Mouse (Mus musculus): ENCODE data around the gene Eif2b3. TPM values are rescaled to one million over a fixed set of nuclear protein-coding genes. Genes with fewer than 3 reads are reported as not detected.

Eif2b3 gene
- polyA plus RNA-seq, 1 experiment from 2014 or later, result 56.4 TPM

DNA sequence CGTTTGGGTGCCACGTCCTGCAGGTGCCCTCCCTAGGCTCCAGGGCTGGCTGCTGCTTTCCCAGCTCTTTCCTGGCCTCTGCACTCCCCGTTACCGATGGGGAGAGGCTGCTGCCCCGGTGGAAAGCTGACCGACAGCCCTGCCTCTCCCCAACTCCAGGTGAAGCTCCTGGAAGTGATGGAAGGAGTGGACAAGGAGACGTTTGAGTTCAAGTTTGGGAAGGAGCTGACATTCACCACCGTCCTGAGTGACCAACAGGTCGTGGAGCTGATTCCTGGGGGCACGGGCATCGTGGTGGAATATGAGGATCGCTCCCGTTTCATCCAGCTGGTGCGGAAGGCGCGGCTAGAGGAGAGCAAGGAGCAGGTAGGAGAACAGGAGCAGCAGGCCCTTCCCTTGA is 17.2 kb upstream of the Eif2b3 start:
- 86% methylated on average over 16 of the region's 16 CpGs for WGBS
- peaks cover 17% of the 10 kb centered on the region for H3K27me3 ChIP-seq (ENCODE audit: low read depth, poor library complexity, severe bottlenecking)

DNA sequence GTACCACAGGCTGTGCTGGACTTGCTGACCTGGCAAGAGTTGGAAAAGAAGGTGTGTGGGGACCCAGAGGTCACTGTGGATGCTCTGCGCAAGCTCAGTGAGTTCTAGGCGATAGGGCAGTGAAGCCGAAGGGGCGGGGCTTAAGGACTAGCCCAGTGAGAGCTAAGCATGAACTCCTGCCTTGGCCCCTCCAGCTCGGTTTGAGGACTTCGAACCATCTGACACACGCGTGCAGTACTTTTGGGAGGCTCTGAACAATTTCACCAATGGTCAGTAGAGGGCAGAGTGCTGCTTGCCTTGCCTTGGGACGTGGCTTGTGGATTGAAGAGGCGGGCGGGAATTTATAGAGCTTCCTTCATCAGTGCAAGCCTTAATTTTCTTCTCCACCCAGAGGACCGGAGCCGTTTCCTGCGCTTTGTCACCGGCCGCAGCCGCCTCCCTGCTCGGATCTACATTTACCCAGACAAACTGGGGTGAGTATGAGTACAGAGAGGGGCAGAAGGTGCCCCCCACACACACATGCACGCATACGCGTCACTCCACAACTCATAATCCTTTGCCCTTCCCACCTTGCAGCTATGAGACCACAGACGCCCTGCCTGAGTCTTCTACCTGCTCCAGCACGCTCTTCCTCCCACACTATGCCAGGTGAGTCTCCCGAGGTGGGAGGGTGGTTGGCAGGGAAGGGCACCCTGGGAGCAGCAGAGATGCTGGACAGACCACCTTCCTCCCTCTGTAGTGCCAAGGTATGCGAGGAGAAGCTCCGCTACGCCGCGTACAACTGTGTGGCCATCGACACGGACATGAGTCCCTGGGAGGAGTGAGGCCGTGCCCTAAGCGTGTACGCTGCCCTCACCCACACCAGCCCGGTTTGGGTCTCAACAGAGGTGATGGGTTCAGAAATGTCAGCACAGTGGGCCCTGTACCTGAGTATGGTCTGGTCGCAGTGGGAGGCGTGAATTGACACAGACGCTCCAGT is 16.4 kb upstream of the Eif2b3 start:
- DNase-seq (ENCODE audit: low spot score), result peak; percentile 68
- Histone ChIP-seq H3K4me1 (peaks cover 11% of the 10 kb centered on the region), H3K27ac (replicated peaks) (0 out of 2 replicates have a peak overlapping the region, but pooled peaks have one; percentile 14), H3K9me3 (replicated peaks) (no peaks in the 10 kb centered on the region), H3K4me3 (no peak overlapping the region), H3K36me3 (peaks cover 29% of the 10 kb centered on the region), H3K27me3 (ENCODE audit: low read depth, poor library complexity, severe bottlenecking) (peaks cover 15% of the 10 kb centered on the region; the same call in 1 of the 2 replicates)
- WGBS, result 57% methylated on average over 38 of the region's 38 CpGs

More for the DNA sequence above, 17.2 kb upstream of the Eif2b3 start:
- peaks cover 11% of the 10 kb centered on the region for H3K4me1 ChIP-seq
- no peaks in the 10 kb centered on the region for H3K9me3 ChIP-seq (replicated peaks)
- peaks cover 29% of the 10 kb centered on the region for H3K36me3 ChIP-seq
- no peak overlapping the region for H3K4me3 ChIP-seq
- DNase-seq (ENCODE audit: low spot score), result no peak
- H3K27ac ChIP-seq (replicated peaks), result no peak overlapping the region

DNA sequence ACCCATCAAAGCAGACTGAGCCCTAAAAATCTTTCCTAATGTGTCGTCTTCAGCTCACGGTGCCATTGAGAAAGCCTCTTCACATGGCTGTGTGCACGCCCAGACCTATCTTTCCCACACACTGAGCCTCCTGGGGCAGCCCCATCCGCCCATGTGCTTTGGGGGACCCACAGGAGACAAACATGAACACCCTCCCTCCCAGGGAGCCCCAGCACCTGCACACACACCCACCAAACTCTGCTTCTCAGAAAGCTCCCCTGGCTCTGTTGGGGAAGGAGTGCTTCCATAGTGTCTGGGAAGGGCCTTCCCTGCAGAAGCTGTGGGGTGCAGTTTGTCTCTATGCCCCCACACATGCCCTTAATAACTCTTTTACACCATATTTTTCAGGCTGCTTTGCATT is 14.6 kb upstream of the Eif2b3 start:
- no peak for DNase-seq (ENCODE audit: low spot score)
- H3K4me1 ChIP-seq, result peaks cover 11% of the 10 kb centered on the region
- WGBS, result 88% methylated on average over 4 of the region's 4 CpGs
- no peak overlapping the region for H3K27ac ChIP-seq (replicated peaks)
- H3K27me3 ChIP-seq (ENCODE audit: low read depth, poor library complexity, severe bottlenecking), result peaks cover 15% of the 10 kb centered on the region; the same call in 1 of the 2 replicates
- no peak overlapping the region for H3K4me3 ChIP-seq
- H3K36me3 ChIP-seq, result peaks cover 15% of the 10 kb centered on the region
- H3K9me3 ChIP-seq (replicated peaks), result no peaks in the 10 kb centered on the region

DNA sequence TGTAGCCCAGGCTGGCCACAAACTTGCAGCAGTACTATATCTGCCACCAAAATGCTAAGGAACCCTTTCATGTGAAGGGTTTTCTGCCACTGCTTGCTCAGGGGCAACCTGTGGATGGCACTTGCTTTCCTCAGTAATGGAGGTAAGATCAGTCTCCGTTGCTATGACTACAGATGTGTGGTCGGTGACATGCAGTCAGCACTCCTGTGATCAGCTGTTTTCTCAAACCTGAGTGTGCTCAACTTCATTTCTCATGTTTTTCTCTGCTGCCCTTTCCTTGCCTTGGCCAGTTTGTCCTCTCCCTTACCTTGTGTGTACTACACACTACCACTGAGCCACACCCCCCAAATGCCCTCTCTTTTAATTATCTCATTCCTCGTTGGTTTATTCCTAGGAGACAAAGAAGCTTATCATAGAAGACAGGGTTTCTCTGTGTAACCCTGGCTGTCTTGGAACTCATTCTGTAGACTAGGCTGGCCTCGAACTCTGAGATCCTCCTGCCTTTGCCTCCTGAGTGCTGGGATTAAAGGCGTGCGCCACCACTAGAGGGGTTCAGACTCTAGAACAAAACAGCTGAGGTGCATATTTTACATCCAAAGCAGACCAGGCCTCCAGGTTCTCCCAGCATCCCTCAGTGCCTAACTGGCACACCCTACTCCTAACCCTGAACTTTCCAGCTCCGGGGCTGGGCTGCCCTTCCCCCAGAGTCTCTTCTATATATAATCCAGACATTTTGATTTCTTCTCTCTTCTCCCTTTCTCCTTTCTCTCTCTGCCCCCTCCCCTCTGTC is 13.4 kb upstream of the Eif2b3 start:
- peaks cover 11% of the 10 kb centered on the region for H3K4me1 ChIP-seq
- peaks cover 15% of the 10 kb centered on the region; the same call in 1 of the 2 replicates for H3K27me3 ChIP-seq (ENCODE audit: low read depth, poor library complexity, severe bottlenecking)
- no peaks in the 10 kb centered on the region for H3K9me3 ChIP-seq (replicated peaks)
- H3K27ac ChIP-seq (replicated peaks), result no peak overlapping the region
- no peak for DNase-seq (ENCODE audit: low spot score)
- WGBS, result 77% methylated on average over 7 of the region's 7 CpGs
- peaks cover 7% of the 10 kb centered on the region for H3K36me3 ChIP-seq
- no peak overlapping the region for H3K4me3 ChIP-seq

DNA sequence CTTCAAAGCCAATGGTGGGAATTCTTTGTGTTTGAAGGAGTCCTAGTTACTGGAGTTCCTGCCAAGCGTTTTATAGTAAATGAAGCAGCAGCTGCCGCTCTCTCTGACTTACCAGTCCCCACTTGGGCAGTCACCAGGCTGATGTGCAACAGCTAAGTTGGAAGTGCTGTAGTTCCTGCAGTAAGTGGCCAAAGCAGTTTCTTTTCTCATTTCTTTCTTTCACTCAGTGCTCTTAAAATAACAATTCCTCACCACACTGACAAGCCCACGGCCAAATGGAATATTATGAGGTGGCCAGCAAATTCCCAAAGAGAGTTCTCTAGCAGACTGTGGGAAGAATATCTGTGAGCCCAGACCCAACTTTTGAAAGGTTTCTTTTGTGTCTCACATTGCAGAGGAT is 12.1 kb upstream of the Eif2b3 start:
- DNase-seq (ENCODE audit: low spot score), result no peak
- 76% methylated on average over 3 of the region's 3 CpGs for WGBS
- no peak overlapping the region for H3K27ac ChIP-seq (replicated peaks)
- H3K27me3 ChIP-seq (ENCODE audit: low read depth, poor library complexity, severe bottlenecking), result peaks cover 11% of the 10 kb centered on the region; the same call in 1 of the 2 replicates
- no peaks in the 10 kb centered on the region for H3K9me3 ChIP-seq (replicated peaks)
- H3K36me3 ChIP-seq, result peaks cover 7% of the 10 kb centered on the region
- peaks cover 10% of the 10 kb centered on the region for H3K4me1 ChIP-seq
- no peak overlapping the region for H3K4me3 ChIP-seq

DNA sequence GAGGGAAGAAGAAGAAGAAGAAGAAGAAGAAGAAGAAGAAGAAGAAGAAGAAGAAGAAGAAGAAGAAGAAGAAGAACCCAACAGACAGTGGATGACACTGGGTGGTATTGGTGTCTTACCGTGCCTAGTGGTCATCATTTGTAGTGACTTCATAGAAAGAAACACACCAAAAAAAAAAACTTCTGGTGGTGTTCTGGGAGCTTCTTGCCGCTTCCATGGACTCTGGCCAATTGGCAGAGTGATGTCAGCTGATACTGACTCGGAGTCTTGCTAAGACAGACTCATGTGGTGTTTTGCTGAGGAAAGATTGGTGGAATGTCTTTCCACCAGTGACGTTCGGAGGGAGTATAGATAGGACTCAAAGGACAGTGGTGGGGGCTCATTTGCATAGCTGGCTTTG is 9.0 kb upstream of the Eif2b3 start:
- H3K4me1 ChIP-seq, result no peaks in the 10 kb centered on the region
- H3K9me3 ChIP-seq (replicated peaks), result no peaks in the 10 kb centered on the region
- WGBS, result 89% methylated on average over 5 of the region's 5 CpGs
- no peaks in the 10 kb centered on the region for H3K27me3 ChIP-seq (ENCODE audit: low read depth, poor library complexity, severe bottlenecking)
- H3K4me3 ChIP-seq, result no peak overlapping the region
- H3K27ac ChIP-seq (replicated peaks), result no peak overlapping the region
- no peaks in the 10 kb centered on the region for H3K36me3 ChIP-seq
- no peak for DNase-seq (ENCODE audit: low spot score)

DNA sequence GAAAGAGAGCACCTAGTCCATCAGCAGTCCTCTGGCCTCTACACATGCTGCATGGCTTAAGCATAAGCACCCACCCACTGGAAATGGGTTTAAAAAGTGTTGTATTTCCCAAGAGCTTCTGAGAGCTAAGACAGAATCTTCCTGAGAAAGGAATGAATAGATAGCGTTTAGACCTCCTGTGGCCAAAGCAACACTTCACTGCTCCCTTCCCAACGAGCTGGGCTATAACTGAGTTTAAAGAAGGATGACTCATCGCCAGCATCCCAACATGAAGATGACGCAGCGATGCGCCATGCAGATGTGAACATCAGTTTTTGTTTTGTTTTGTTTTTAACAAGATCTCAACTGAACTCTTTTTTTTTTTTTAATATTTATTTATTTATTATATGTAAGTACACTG is 5.6 kb upstream of the Eif2b3 start:
- DNase-seq (ENCODE audit: low spot score), result no peak
- Histone ChIP-seq H3K4me3 (no peak overlapping the region), H3K4me1 (no peaks in the 10 kb centered on the region), H3K27me3 (ENCODE audit: low read depth, poor library complexity, severe bottlenecking) (no peaks in the 10 kb centered on the region), H3K9me3 (replicated peaks) (no peaks in the 10 kb centered on the region), H3K27ac (replicated peaks) (no peak overlapping the region), H3K36me3 (no peaks in the 10 kb centered on the region)
- WGBS, result 89% methylated on average over 6 of the region's 6 CpGs

DNA sequence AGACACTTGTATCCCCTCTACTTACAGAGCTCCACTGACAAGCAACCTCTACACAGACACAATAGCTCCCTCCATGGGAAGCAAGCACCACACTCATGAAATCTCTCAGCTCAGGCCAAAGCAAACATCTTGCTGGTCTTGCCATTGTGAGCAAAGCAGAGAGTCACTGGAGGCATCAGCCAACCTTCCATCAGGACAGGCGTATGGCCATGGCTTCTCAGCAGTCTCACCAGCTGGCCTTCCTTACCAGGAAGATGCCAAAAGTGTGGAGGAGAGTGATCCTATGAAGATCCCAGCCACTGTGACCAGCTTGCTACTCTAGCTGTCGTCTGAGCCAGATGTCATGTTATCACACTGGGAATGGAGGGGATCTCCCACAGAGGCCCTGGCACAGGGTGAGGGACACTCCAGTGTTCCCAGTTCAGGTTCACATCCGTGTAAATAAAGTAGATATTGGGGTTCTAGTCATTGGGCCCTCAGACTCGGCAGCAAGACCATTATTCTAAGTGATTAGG is 4.2 kb upstream of the Eif2b3 start:
- no peaks in the 10 kb centered on the region for H3K27me3 ChIP-seq (ENCODE audit: low read depth, poor library complexity, severe bottlenecking)
- H3K9me3 ChIP-seq (replicated peaks), result no peaks in the 10 kb centered on the region
- no peak overlapping the region for H3K4me3 ChIP-seq
- no peaks in the 10 kb centered on the region for H3K36me3 ChIP-seq
- no peak for DNase-seq (ENCODE audit: low spot score)
- WGBS, result 66% methylated on average over 4 of the region's 4 CpGs
- H3K27ac ChIP-seq (replicated peaks), result no peak overlapping the region
- H3K4me1 ChIP-seq, result peaks cover 6% of the 10 kb centered on the region

DNA sequence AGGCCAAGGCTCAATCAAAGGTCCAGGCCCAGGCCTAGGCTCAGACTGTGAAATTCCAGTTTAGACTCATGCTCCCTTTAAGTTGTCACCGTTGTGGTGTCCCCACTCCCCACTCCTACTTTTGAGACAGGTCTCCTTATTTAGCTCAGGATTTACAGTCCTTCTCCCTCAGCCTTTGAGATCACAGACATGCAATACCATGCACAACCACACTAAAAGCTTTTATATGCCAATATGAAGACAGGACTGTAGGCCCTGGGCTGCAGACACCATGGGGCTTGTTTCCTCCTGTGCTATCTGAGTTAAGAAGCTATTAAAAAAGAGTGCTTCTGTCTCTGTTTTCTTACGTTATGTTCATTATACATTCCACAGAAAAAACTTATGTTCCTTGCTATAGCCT is 1.5 kb upstream of the Eif2b3 start:
- H3K27ac ChIP-seq (replicated peaks), result no peak overlapping the region
- no peaks in the 10 kb centered on the region for H3K27me3 ChIP-seq (ENCODE audit: low read depth, poor library complexity, severe bottlenecking)
- WGBS, result 98% methylated on average over 2 of the region's 2 CpGs
- H3K4me1 ChIP-seq, result peaks cover 14% of the 10 kb centered on the region
- no peaks in the 10 kb centered on the region for H3K9me3 ChIP-seq (replicated peaks)
- peaks cover 8% of the 10 kb centered on the region for H3K36me3 ChIP-seq
- no peak for DNase-seq (ENCODE audit: low spot score)
- H3K4me3 ChIP-seq, result no peak overlapping the region

DNA sequence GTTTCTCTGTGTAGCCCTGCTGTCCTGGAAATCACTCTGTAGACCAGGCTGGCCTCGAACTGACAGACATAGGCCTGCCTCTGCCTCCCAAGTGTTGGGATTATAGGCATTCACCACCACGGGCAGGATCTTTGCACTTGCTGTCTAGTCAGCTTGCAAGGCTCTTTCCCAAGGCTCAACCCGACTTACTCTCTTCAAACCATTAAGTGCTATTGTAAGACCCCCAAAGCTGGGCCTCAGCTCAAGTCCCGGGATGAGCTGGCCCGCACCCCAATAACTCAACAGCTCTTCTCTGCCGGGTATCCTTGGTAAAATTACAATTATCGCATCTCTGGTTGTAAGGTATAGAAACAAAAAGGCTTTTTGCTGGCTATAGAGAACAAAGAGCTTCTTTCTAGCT is 875 bp upstream of the Eif2b3 start:
- no peak overlapping the region for H3K27ac ChIP-seq (replicated peaks)

DNA sequence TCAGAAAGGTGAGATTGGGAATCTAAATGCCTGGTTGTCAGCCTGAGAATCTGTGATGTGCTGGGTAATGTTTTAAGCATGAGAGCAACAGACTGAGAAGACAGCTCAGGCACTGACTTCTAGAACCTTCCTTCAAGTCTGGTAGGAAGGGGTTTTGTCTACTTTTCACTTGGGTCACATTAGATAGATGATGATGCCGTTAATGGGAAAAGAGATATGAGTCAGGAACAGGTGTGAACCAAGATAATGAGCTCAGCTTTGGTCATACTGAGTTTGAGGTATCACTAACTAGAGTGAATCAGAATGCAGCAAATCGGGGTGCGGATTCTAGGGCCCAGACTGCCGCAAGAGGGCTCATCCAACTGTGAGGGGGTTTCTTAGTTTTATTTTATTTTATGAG is 4.3 kb downstream of the Eif2b3 start:
- peaks cover 40% of the 10 kb centered on the region for H3K36me3 ChIP-seq
- no peak overlapping the region for H3K4me3 ChIP-seq
- H3K4me1 ChIP-seq, result peaks cover 14% of the 10 kb centered on the region
- no peak overlapping the region for H3K27ac ChIP-seq (replicated peaks)
- H3K27me3 ChIP-seq (ENCODE audit: low read depth, poor library complexity, severe bottlenecking), result no peaks in the 10 kb centered on the region
- no peaks in the 10 kb centered on the region for H3K9me3 ChIP-seq (replicated peaks)
- no peak for DNase-seq (ENCODE audit: low spot score)
- 96% methylated on average over 4 of the region's 4 CpGs for WGBS

More for the DNA sequence above, 875 bp upstream of the Eif2b3 start:
- no peak overlapping the region for H3K4me3 ChIP-seq
- no peak for DNase-seq (ENCODE audit: low spot score)
- H3K4me1 ChIP-seq, result peaks cover 14% of the 10 kb centered on the region
- no peaks in the 10 kb centered on the region for H3K9me3 ChIP-seq (replicated peaks)
- H3K36me3 ChIP-seq, result peaks cover 14% of the 10 kb centered on the region
- 83% methylated on average over 7 of the region's 7 CpGs for WGBS
- no peaks in the 10 kb centered on the region for H3K27me3 ChIP-seq (ENCODE audit: low read depth, poor library complexity, severe bottlenecking)

DNA sequence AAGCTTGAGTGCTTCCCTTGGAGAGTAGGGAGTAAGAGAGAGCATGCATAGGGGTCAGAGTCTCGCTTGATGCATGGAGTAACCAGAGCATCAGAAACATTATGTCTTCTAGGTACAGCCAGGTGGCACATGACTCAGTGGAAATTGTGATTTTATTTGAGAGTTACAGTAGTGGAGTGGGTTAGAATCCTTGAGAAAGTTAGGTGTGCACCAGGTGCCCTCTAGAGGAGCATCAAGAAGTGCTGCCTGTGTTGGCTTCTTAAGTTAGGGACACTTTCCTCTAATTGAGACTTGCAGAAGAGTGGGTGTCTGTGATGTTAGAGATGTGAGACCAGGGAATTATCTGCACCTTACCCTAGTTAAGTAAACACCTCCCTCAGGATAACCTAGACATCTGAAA is 11.9 kb downstream of the Eif2b3 start:
- no peak overlapping the region for H3K27ac ChIP-seq (replicated peaks)
- no peaks in the 10 kb centered on the region for H3K27me3 ChIP-seq (ENCODE audit: low read depth, poor library complexity, severe bottlenecking)
- no peak for DNase-seq (ENCODE audit: low spot score)
- H3K36me3 ChIP-seq, result peaks cover 53% of the 10 kb centered on the region
- no peak overlapping the region for H3K4me3 ChIP-seq
- no peaks in the 10 kb centered on the region for H3K4me1 ChIP-seq
- no peaks in the 10 kb centered on the region for H3K9me3 ChIP-seq (replicated peaks)
- WGBS, result 97% methylated on average over 1 of the region's 1 CpGs
